Mouse (Mus musculus) thymus, adult 2 months (tissue): ENCODE data around the gene Mapk11.

ENCODE experiments used
- CTCF ChIP-seq: fragments of 200-500 bp; IDR thresholded peaks from 2 replicates; pipeline ENCODE4 v1.5.1; 2012; ENCODE audit warnings: mild to moderate bottlenecking, control low read depth, low read length, moderate library complexity, borderline replicate concordance; ENCODE audit not compliant: control insufficient read depth, poor library complexity, insufficient read depth; ENCODE audit errors: extremely low read depth
- POLR2A ChIP-seq: fragments of 200-500 bp; IDR thresholded peaks from 2 replicates; pipeline ENCODE4 v1.6.1; 2012; ENCODE audit warnings: mild to moderate bottlenecking, low read length, control low read depth, moderate library complexity; ENCODE audit not compliant: control insufficient read depth, poor library complexity, insufficient read depth; ENCODE audit errors: extremely low read depth

DNA sequence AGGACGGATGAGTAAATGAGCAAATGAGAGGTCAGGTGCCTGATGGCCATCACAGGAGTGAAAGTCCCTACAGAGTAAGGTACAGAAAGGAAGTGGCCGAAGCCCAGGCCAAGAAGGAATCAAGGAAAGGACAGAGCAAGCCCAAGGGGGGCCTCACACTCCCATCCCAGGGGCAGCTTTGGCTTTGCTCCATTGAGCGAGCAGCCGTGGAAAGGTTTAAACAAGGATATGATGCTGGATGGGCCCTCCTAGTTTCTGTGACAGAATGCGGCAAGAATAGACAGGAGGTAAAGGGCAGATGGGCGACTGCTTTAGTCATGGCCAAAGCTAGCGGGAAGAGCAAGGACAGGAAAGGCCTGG, 11.4 kb downstream of the Mapk11 start:
- TF ChIP-seq POLR2A (no peak), CTCF (no peak)
